Mouse (Mus musculus) embryonic facial prominence, embryonic 14.5 days (tissue): ENCODE measurements around the gene Mep1a. TPM values are rescaled to one million over a fixed set of nuclear protein-coding genes. Genes with fewer than 3 reads are reported as not detected.
"Not testable (repeated sequence)": the region's sequence is repeated elsewhere in the genome, so short reads cannot be mapped to it uniquely, and the experiment has no call there.

Experiments
- ATAC-seq: fragments of 200-750 bp; cut with Nextera tagmentation; 2 replicates; pipeline ENCODE4 v1.8.0; 2017; ENCODE audit warnings: low read depth, moderate number of reproducible peaks, moderate TSS enrichment
- DNase-seq: peaks from one replicate; pipeline ENCODE4 v3.0.0-alpha.2; 2015; ENCODE audit warnings: low spot score
- H3K27ac ChIP-seq: fragments of 300-500 bp; sonication (generic); replicated peaks from 2 replicates; pipeline ENCODE4 v1.5.1; 2014; ENCODE audit warnings: low read depth, mild to moderate bottlenecking, low read length, moderate library complexity
- H3K27me3 ChIP-seq: fragments of 300-500 bp; sonication (generic); replicated peaks from 2 replicates; pipeline ENCODE4 v1.6.1; 2014; ENCODE audit warnings: low read length; ENCODE audit not compliant: control insufficient read depth, insufficient read depth
- H3K36me3 ChIP-seq: fragments of 300-500 bp; sonication (generic); 2 replicates; pipeline ENCODE4 v1.6.1; 2014; ENCODE audit warnings: low read length, mixed read lengths; ENCODE audit not compliant: control insufficient read depth, insufficient read depth
- H3K4me1 ChIP-seq: fragments of 300-500 bp; sonication (generic); 2 replicates; pipeline ENCODE4 v1.6.1; 2014; ENCODE audit warnings: antibody characterized with exemption, low read length; ENCODE audit not compliant: control insufficient read depth, insufficient read depth
- H3K4me2 ChIP-seq: fragments of 300-500 bp; sonication (generic); 2 replicates; pipeline ENCODE4 v1.6.1; 2014; ENCODE audit warnings: low read depth, mild to moderate bottlenecking, low read length, moderate library complexity, mixed read lengths
- H3K4me3 ChIP-seq: fragments of 300-500 bp; sonication (generic); 2 replicates; pipeline ENCODE4 v1.5.1; 2014; ENCODE audit warnings: low read depth, mild to moderate bottlenecking, low read length
- H3K9ac ChIP-seq: fragments of 300-500 bp; sonication (generic); 2 replicates; pipeline ENCODE4 v1.6.1; 2014; ENCODE audit warnings: low read depth, mild to moderate bottlenecking, low read length, moderate library complexity, mixed read lengths
- H3K9me3 ChIP-seq: fragments of 300-500 bp; sonication (generic); 2 replicates; pipeline ENCODE4 v1.6.1; 2016; ENCODE audit warnings: low read length; ENCODE audit not compliant: control insufficient read depth
- WGBS: fragments of 180-500 bp; shearing (Covaris S2); extraction: QIAGEN DNeasy Blood & Tissue Kit; methylation state at CpG from one replicate; pipeline ENCODE4 v1.1.7; 2014; 5-methylcytosine and 5-hydroxymethylcytosine counted together
- polyA plus RNA-seq: library from polyadenylated mRNA; unstranded; fragments of >200 nt; fragmentation: Nextera tagmentation; extraction: Ambion mirVana; gene quantifications from 2 replicates; pipeline ENCODE4 v1.2.1, GENCODE M21; 2014

Mep1a gene
- polyA plus RNA-seq, 1 experiment from 2014 or later = 0.45 TPM

DNA sequence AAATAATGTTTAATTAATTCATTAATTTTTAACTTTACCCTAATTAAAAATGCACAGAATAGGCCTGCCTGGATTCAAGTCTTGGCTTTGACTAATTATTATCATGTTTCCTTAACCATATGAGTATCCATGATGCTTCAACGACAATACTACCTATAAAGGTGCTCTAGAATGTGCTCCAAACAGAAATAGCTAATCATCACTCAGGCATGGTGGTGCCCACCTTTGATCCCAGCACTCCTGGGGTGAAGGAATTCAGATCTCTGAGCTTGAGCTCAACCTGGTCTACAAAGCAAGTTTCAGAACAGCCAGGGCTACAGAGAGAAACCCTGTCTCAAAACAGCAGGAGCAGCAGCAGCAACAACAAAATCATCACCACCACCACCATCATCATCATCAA is 2.1 kb downstream of the Mep1a start:
- DNase-seq (no peak), ATAC-seq (no peak)
- H3K9me3 ChIP-seq = no peaks in the 10 kb centered on the region
- H3K4me2 ChIP-seq = no peak overlapping the region
- no peaks in the 10 kb centered on the region for H3K4me1 ChIP-seq
- no peaks in the 10 kb centered on the region for H3K36me3 ChIP-seq
- H3K4me3 ChIP-seq = no peak overlapping the region
- H3K27ac ChIP-seq = no peak overlapping the region
- 79% methylated on average over 1 of the region's 1 CpGs for WGBS
- no peaks in the 10 kb centered on the region for H3K27me3 ChIP-seq
- no peak overlapping the region for H3K9ac ChIP-seq

DNA sequence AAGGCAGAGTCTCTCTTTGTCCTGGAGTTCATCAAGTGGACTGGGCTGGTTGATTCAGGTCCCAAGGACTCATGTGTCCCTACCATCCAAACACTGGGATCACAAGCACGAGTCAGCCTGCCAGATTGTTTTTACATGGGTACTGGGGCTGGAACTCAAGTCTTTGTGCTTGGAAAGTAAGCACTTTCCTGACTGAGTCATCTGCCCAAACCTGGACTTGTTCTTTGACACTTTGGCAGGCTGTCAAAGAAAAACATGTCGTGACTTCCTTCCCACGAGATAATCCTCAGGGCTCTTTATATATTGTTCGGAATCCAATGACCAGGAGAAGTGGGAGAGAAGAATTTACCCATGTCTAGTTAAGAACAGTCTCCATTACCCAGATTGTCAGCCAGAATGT is 5.1 kb downstream of the Mep1a start:
- Histone ChIP-seq H3K4me1 (no peaks in the 10 kb centered on the region), H3K27ac (no peak overlapping the region), H3K4me2 (no peak overlapping the region), H3K9ac (no peak overlapping the region), H3K4me3 (no peak overlapping the region), H3K27me3 (no peaks in the 10 kb centered on the region), H3K9me3 (no peaks in the 10 kb centered on the region), H3K36me3 (no peaks in the 10 kb centered on the region)
- ATAC-seq = no peak
- no peak for DNase-seq
- 57% methylated on average over 4 of the region's 4 CpGs for WGBS

DNA sequence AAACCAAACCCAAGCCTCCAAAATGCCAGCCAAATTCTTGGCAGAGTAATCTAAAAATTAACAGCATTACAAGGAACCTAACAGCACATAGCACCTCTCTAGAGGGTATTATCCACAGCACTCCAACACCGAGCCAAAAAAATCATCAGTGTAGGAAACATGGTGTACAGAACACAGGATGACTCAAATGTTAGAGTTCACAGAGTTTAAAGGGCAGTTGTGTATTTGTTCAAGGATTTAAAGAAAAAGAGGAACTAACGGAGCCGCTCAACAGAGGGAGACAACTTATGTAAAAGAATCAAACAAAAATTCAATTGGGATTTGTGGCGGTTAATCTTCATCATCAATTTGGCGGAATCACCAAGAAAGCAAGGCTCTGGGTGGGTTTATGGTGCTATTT is 7.1 kb downstream of the Mep1a start:
- H3K9me3 ChIP-seq = no peaks in the 10 kb centered on the region
- no peak for DNase-seq
- H3K4me2 ChIP-seq = no peak overlapping the region
- no peaks in the 10 kb centered on the region for H3K4me1 ChIP-seq
- H3K36me3 ChIP-seq = no peaks in the 10 kb centered on the region
- no peaks in the 10 kb centered on the region for H3K27me3 ChIP-seq
- WGBS = 77% methylated on average over 5 of the region's 5 CpGs
- no peak overlapping the region for H3K4me3 ChIP-seq
- H3K27ac ChIP-seq = no peak overlapping the region
- no peak overlapping the region for H3K9ac ChIP-seq
- ATAC-seq = no peak

DNA sequence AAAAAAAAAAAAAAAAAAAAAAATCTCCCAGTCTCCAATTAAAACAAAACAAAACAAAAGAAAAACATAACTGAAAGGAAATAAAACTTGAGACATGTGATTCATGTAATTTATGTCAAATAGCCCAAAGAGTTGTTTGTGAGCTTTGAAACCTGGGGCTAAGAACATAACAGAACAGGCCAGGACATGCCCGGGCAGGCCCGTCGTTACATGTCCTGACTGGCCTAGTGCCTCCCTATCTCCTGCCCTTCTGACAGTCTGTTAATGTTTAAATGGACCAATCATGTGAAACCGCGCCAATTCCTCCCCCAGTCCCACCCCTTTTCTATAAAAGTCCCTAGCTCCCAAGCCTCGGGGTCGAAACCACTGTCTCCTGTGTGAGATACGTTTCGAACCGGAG is 12.2 kb downstream of the Mep1a start:
- ATAC-seq, H3K27ac ChIP-seq, H3K4me2 ChIP-seq, H3K36me3 ChIP-seq, H3K4me1 ChIP-seq, H3K9me3 ChIP-seq, H3K4me3 ChIP-seq, H3K9ac ChIP-seq, DNase-seq, H3K27me3 ChIP-seq: not testable (repeated sequence)
- WGBS = 97% methylated on average over 5 of the region's 10 CpGs

DNA sequence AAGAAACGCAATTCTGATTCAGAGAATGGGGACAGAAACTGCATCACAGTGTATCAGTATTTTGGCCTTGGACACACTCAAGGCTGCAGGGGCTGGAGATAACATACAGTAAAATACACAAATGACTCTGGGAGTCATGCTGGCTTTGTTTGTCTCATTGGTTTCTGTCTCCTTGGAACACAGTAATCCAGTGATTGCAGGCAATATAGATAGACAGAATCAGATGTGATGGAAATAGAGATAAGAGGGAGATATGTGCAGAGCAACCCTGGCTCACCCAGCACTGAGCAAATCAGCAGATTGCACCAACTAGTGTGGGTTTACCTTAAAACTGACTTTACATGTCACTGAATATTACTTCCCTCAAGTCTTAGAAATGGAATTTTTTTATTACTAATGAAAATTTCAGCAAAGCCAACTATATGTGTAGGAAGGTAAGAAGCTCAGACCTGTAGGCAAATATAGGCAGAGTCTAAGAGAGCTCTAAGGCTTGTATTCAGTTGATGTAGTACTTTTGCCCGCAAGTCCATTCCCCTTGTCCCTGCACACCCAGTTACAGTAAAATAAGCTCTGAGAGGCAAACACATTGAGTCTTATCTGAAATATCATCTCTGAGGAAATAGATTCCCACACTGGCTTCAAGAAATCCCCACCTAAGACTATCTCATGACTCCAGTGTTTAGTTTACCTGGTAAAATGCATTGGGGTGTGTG is 14.0 kb downstream of the Mep1a start:
- H3K4me2 ChIP-seq = no peak overlapping the region
- no peaks in the 10 kb centered on the region for H3K27me3 ChIP-seq
- DNase-seq = no peak
- no peak overlapping the region for H3K27ac ChIP-seq
- H3K36me3 ChIP-seq = no peaks in the 10 kb centered on the region
- WGBS = 85% methylated on average over 2 of the region's 2 CpGs
- no peak overlapping the region for H3K9ac ChIP-seq
- no peaks in the 10 kb centered on the region for H3K9me3 ChIP-seq
- H3K4me3 ChIP-seq = no peak overlapping the region
- ATAC-seq = no peak
- no peaks in the 10 kb centered on the region for H3K4me1 ChIP-seq

DNA sequence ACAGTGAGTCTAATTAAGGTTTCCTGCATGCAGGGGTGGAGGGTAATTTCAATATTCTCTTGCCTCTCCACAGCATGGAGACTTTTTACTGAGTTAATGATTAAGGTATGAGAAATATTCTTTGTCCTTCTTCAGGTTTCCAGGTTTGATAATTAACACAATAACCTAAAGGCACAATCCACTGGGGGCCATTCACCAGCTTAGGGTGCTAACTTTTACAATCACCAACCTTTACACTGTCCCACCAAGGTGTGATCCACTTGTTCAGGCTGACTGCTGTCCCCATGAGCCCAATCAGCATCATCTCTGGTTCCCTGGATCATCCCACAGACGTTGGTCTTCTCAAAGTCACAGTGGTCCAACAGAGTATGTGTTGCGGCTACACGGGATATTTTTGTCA is 16.6 kb downstream of the Mep1a start:
- no peak for ATAC-seq
- no peak overlapping the region for H3K4me2 ChIP-seq
- H3K9ac ChIP-seq = no peak overlapping the region
- H3K36me3 ChIP-seq = no peaks in the 10 kb centered on the region
- no peak overlapping the region for H3K27ac ChIP-seq
- no peak for DNase-seq
- no peaks in the 10 kb centered on the region for H3K9me3 ChIP-seq
- WGBS = 88% methylated on average over 3 of the region's 3 CpGs
- no peaks in the 10 kb centered on the region for H3K27me3 ChIP-seq
- H3K4me3 ChIP-seq = no peak overlapping the region
- H3K4me1 ChIP-seq = no peaks in the 10 kb centered on the region

DNA sequence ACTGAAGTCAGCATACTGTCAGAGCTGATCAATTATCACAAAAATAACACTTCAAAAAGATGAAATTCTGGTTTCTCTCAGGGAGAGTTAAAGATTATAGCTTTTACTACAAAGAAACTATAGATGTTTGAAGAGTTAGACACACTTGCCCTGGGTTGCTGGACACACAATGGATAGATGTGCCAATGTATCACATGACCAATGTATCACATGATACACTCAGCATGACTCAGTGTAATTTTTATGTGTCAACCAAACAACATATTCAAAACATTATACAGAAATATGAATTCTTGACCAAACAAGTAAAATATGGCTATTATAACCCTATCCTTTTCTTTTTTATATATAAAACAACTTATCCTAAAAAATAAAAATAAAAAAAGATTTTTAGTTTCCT is 25.0 kb downstream of the Mep1a start:
- Histone ChIP-seq H3K27me3 (no peaks in the 10 kb centered on the region), H3K9ac (no peak overlapping the region), H3K27ac (no peak overlapping the region), H3K4me3 (no peak overlapping the region), H3K4me1 (no peaks in the 10 kb centered on the region), H3K4me2 (no peak overlapping the region), H3K36me3 (no peaks in the 10 kb centered on the region), H3K9me3 (no peaks in the 10 kb centered on the region)
- no peak for ATAC-seq
- no peak for DNase-seq

DNA sequence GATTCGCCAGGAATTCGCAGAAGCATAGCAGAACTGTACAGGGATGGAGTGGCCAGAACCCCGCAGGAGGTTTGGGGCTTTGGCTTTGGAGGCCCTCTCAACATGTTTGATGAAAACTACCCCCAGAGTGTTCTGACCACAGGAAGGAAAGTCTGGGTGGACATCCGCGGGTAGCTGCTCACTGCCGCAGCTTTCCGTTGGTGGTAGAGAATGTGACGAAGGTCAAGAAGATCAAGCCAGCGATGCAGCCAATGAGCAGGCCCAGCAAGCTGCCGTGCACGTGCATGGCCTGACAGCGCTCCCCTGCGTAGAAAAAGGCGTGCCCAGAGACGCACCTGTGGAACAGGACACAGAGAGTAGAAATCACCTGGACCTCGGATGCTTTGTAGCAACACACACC is 27.8 kb downstream of the Mep1a start:
- Histone ChIP-seq H3K9me3 (no peaks in the 10 kb centered on the region), H3K4me3 (no peak overlapping the region), H3K27ac (no peak overlapping the region), H3K27me3 (no peaks in the 10 kb centered on the region), H3K9ac (no peak overlapping the region), H3K4me2 (no peak overlapping the region), H3K36me3 (no peaks in the 10 kb centered on the region), H3K4me1 (0 out of 2 replicates have a peak, but pooled peaks cover 4% of the 10 kb centered on the region)
- no peak for DNase-seq
- no peak for ATAC-seq
- WGBS = 92% methylated on average over 16 of the region's 16 CpGs

DNA sequence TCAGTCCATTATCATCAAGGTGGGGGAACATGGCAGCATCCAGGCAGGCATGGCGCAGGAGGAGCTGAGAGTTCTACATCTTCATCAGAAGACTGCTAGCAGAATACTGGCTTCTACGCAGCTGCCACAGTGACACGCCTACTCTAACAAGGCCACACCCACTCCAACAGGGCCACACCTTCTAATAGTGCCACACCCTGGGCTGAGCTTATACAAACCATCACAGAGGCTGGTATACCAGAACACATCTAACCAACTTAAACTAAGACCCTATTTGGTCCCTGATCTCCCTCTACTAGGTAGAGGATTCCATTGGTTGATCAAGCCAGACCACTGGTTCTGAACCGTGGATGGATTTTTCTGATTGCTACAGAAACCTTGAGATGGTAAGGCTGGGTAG is 30.1 kb downstream of the Mep1a start:
- no peak for ATAC-seq
- H3K27me3 ChIP-seq = no peaks in the 10 kb centered on the region
- H3K4me1 ChIP-seq = 0 out of 2 replicates have a peak, but pooled peaks cover 4% of the 10 kb centered on the region
- no peak overlapping the region for H3K27ac ChIP-seq
- H3K9me3 ChIP-seq = no peaks in the 10 kb centered on the region
- H3K4me3 ChIP-seq = no peak overlapping the region
- DNase-seq = no peak
- no peak overlapping the region for H3K4me2 ChIP-seq
- H3K36me3 ChIP-seq = no peaks in the 10 kb centered on the region
- 87% methylated on average over 4 of the region's 4 CpGs for WGBS
- no peak overlapping the region for H3K9ac ChIP-seq
